Mouse (Mus musculus) stomach, embryonic 16.5 days (tissue): ENCODE data around the gene Snx27. TPM values are rescaled to one million over a fixed set of nuclear protein-coding genes. Genes with fewer than 3 reads are reported as not detected.
A peak's percentile ranks its signal among the peaks of the same experiment; 100 is the strongest.

Experiments used
- ATAC-seq: fragments of 200-750 bp; cut with Nextera tagmentation; 2 replicates; pipeline ENCODE4 v1.8.0; 2017; ENCODE audit warnings: moderate number of reproducible peaks, moderate TSS enrichment; ENCODE audit not compliant: insufficient read depth, low FRiP score
- H3K27ac ChIP-seq: fragments of 300-500 bp; sonication (generic); 2 replicates; pipeline ENCODE4 v1.5.1; 2014; ENCODE audit warnings: low read length
- H3K27me3 ChIP-seq: fragments of 300-500 bp; sonication (generic); 2 replicates; pipeline ENCODE4 v1.6.1; 2014; ENCODE audit warnings: low read length, control low read depth, mixed read lengths; ENCODE audit not compliant: control insufficient read depth, insufficient read depth
- H3K36me3 ChIP-seq: fragments of 300-500 bp; sonication (generic); 2 replicates; pipeline ENCODE4 v1.6.1; 2014; ENCODE audit warnings: low read length; ENCODE audit not compliant: control insufficient read depth, insufficient read depth
- H3K4me1 ChIP-seq: fragments of 300-500 bp; sonication (generic); 2 replicates; pipeline ENCODE4 v1.6.1; 2014; ENCODE audit warnings: low read length, control low read depth, mixed read lengths; ENCODE audit not compliant: control insufficient read depth, insufficient read depth
- H3K4me2 ChIP-seq: fragments of 300-500 bp; sonication (generic); 2 replicates; pipeline ENCODE4 v1.6.1; 2014; ENCODE audit warnings: low read depth, low read length, mixed read lengths
- H3K4me3 ChIP-seq: fragments of 300-500 bp; sonication (generic); replicated peaks from 2 replicates; pipeline ENCODE4 v1.5.1; 2014; ENCODE audit warnings: mild to moderate bottlenecking, low read length
- H3K9ac ChIP-seq: fragments of 300-500 bp; sonication (generic); 2 replicates; pipeline ENCODE4 v1.6.1; 2014; ENCODE audit warnings: low read length
- H3K9me3 ChIP-seq: fragments of 300-500 bp; sonication (generic); replicated peaks from 2 replicates; pipeline ENCODE4 v1.6.1; 2016; ENCODE audit warnings: low read length, control low read depth; ENCODE audit not compliant: control insufficient read depth
- WGBS: fragments of 180-500 bp; shearing (Covaris S2); extraction: QIAGEN DNeasy Blood & Tissue Kit; methylation state at CpG from one replicate; pipeline ENCODE4 v1.1.7; 2014; 5-methylcytosine and 5-hydroxymethylcytosine counted together
- polyA plus RNA-seq: library from polyadenylated mRNA; unstranded; fragments of >200 nt; fragmentation: Nextera tagmentation; extraction: Ambion mirVana; gene quantifications from 2 replicates; pipeline ENCODE4 v1.2.1, GENCODE M21; 2015

Snx27 gene
- polyA plus RNA-seq, 1 experiment from 2014 or later = 31.4 TPM

DNA sequence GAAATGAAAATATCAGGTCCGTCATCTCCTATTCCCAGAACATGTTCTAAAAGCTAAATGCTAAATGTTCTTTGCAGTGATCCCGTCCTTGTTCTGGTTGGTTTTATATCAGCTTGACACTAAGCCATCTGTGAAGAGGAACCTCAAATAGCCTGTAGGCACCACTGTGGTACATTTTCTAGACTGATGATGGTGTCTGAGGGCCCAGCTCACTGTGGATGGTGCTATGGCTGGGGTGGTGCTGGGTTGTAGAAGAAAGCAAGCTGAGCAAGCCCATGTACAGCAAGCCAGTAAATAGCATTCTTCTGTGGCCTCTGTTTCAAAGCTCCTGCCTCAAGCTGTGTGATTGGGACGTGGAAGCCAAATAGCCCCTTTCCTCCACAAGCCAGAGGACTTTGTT lies 125.5 kb downstream of the Snx27 start:
- Histone ChIP-seq H3K9ac (no peak overlapping the region), H3K4me3 (no peak overlapping the region), H3K9me3 (0 out of 2 replicates have a peak, but pooled peaks cover 5% of the 10 kb centered on the region), H3K4me1 (peaks cover 3% of the 10 kb centered on the region; the same call in 1 of the 2 replicates), H3K36me3 (no peaks in the 10 kb centered on the region), H3K4me2 (no peak overlapping the region), H3K27me3 (no peaks in the 10 kb centered on the region), H3K27ac (no peak overlapping the region)
- ATAC-seq = no peak
- 72% methylated on average over 3 of the region's 3 CpGs for WGBS

DNA sequence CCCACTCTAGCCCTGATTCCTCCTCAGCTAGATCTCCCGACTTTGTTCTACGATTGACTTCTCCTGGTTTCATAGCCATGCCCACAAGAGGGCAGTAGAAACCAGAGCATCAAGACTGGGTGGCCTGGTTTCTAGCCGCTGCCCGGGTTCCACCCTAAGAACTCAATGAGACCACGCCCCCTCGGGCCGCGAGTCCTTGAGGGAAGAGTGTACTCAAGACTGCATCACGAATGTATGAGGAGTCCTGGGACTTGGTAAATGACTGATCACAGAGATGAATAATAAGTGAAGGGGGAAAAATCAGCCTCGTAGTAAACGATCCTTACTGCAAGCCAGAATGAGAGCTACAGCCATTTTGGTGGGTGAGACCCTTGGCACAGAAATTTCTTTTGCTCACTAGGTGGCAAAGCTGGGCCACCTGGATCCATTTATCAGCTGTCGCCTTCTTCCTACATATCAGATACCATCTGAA lies 126.0 kb downstream of the Snx27 start:
- peak overlapping the region; percentile 60 for H3K9ac ChIP-seq
- H3K27me3 ChIP-seq = no peaks in the 10 kb centered on the region
- H3K4me2 ChIP-seq = peak overlapping the region; percentile 58
- H3K4me1 ChIP-seq = peaks cover 3% of the 10 kb centered on the region; the same call in 1 of the 2 replicates
- peak; percentile 92 for ATAC-seq
- no peaks in the 10 kb centered on the region for H3K36me3 ChIP-seq
- peak overlapping the region; percentile 36 for H3K4me3 ChIP-seq
- WGBS = under 1% methylated on average over 12 of the region's 12 CpGs
- H3K27ac ChIP-seq = no peak overlapping the region
- 0 out of 2 replicates have a peak, but pooled peaks cover 5% of the 10 kb centered on the region for H3K9me3 ChIP-seq

- H3K9me3 ChIP-seq = no peaks in the 10 kb centered on the region
- WGBS = 91% methylated on average over 2 of the region's 2 CpGs
Observed at GRCm38 (mm10) chr3:94449377-94449776, 133.1 kb downstream of the Snx27 start.

More at GRCm38 (mm10) chr3:94449377-94449776, 133.1 kb downstream of the Snx27 start:
- Histone ChIP-seq H3K4me1 (no peaks in the 10 kb centered on the region), H3K9ac (no peak overlapping the region), H3K36me3 (peaks cover 21% of the 10 kb centered on the region), H3K27ac (no peak overlapping the region), H3K4me3 (no peak overlapping the region), H3K4me2 (no peak overlapping the region), H3K27me3 (no peaks in the 10 kb centered on the region)
- no peak for ATAC-seq

Other genes starting within 250 kb of the Snx27 start
- 32.1 and 49.6 TPM in 2 replicates for gene Them5, start 240.6 kb downstream of the Snx27 start, polyA plus RNA-seq
- 0.35 and 0.65 TPM in 2 replicates for gene C2cd4d, start 220.3 kb downstream of the Snx27 start, polyA plus RNA-seq
- 7.4 and 8.6 TPM in 2 replicates for gene Rorc, start 209.9 kb downstream of the Snx27 start, polyA plus RNA-seq
- gene Lingo4, start 184.2 kb downstream of the Snx27 start, polyA plus RNA-seq = 0.44 and 0.51 TPM in 2 replicates
- gene Tdrkh, start 169.4 kb downstream of the Snx27 start, polyA plus RNA-seq = 6.4 and 8.2 TPM in 2 replicates
- gene Mrpl9, start 139.4 kb downstream of the Snx27 start, polyA plus RNA-seq = 67.8 and 71.8 TPM in 2 replicates
- gene Oaz3, start 138.8 kb downstream of the Snx27 start, polyA plus RNA-seq = 0.41 and 0.56 TPM in 2 replicates
- 14.2 and 19.3 TPM in 2 replicates for gene Celf3, start 104.4 kb downstream of the Snx27 start, polyA plus RNA-seq
- gene Riiad1, start 102.4 kb downstream of the Snx27 start, polyA plus RNA-seq = 1.6 and 3.4 TPM in 2 replicates
- not detected in 2 replicates for gene Gm10972, start 60.4 kb upstream of the Snx27 start, polyA plus RNA-seq
- 17.0 and 23.2 TPM in 2 replicates for gene Tuft1, start 76.2 kb upstream of the Snx27 start, polyA plus RNA-seq
- 9.3 and 11.9 TPM in 2 replicates for gene Selenbp2, start 110.8 kb upstream of the Snx27 start, polyA plus RNA-seq
- 47.9 and 54.0 TPM in 2 replicates for gene Cgn, start 203.8 kb upstream of the Snx27 start, polyA plus RNA-seq